Mouse (Mus musculus) layer of hippocampus, postnatal 25 days (tissue): ENCODE measurements around the gene Lamtor1. TPM values are rescaled to one million over a fixed set of nuclear protein-coding genes. Genes with fewer than 3 reads are reported as not detected.
A peak's percentile ranks its signal among the peaks of the same experiment; 100 is the strongest.

Experiments
- DNase-seq, 2 experiments: peaks; one replicate each; pipeline ENCODE4 v3.0.0; 2022; ENCODE audit warnings: mixed read lengths in 2 of 2, low spot score in 1 of 2; ENCODE audit errors: extremely low spot score in 1 of 2
- total RNA-seq, 2 experiments: library from RNA; stranded (reverse); gene quantifications; 2 replicates each; pipeline ENCODE4 v1.2.3; 2021

The Lamtor1 gene
- total RNA-seq, 2 experiments from 2014 or later = 97.8 to 102 TPM

GRCm38 (mm10) chr7:101951648-101952047, 45.9 kb downstream of the Lamtor1 start:
- no peak for DNase-seq

- DNase-seq = no peak
These were observed 46.4 kb downstream of the Lamtor1 start for GRCm38 (mm10) chr7:101952098-101952497.

GRCm38 (mm10) chr7:101954163-101954562, 48.5 kb downstream of the Lamtor1 start:
- DNase-seq = no peak

GRCm38 (mm10) chr7:101955276-101955675, 49.6 kb downstream of the Lamtor1 start:
- DNase-seq = no peak

GRCm38 (mm10) chr7:101955862-101956261, 50.2 kb downstream of the Lamtor1 start:
- DNase-seq = no peak

- DNase-seq = no peak
These were observed 50.8 kb downstream of the Lamtor1 start for GRCm38 (mm10) chr7:101956481-101956880.

- DNase-seq = no peak
These were observed 51.2 kb downstream of the Lamtor1 start for GRCm38 (mm10) chr7:101956911-101957310.

GRCm38 (mm10) chr7:101962829-101963228, 57.1 kb downstream of the Lamtor1 start:
- DNase-seq = no peak

GRCm38 (mm10) chr7:101963621-101964020, 57.9 kb downstream of the Lamtor1 start:
- no peak for DNase-seq

GRCm38 (mm10) chr7:101964551-101964950, 58.8 kb downstream of the Lamtor1 start:
- no peak for DNase-seq

- no peak for DNase-seq
These were observed 59.9 kb downstream of the Lamtor1 start for GRCm38 (mm10) chr7:101965606-101966005.

GRCm38 (mm10) chr7:101967256-101967655, 61.6 kb downstream of the Lamtor1 start:
- DNase-seq = no peak

- DNase-seq = no peak
These were observed 63.0 kb downstream of the Lamtor1 start for GRCm38 (mm10) chr7:101968751-101969150.

GRCm38 (mm10) chr7:101969694-101970428, 64.2 kb downstream of the Lamtor1 start:
- DNase-seq = peak; percentile 68 to 83

GRCm38 (mm10) chr7:101970429-101970775, 64.7 kb downstream of the Lamtor1 start:
- DNase-seq = peak in 1 of 2 experiments; percentile 82

- peak; percentile 63 to 66 for DNase-seq
These were observed 65.2 kb downstream of the Lamtor1 start for GRCm38 (mm10) chr7:101970821-101971461.

GRCm38 (mm10) chr7:101971721-101972120, 66.0 kb downstream of the Lamtor1 start:
- DNase-seq = no peak

- DNase-seq = no peak
These were observed 68.0 kb downstream of the Lamtor1 start for GRCm38 (mm10) chr7:101973730-101974129.

- no peak for DNase-seq
These were observed 68.8 kb downstream of the Lamtor1 start for GRCm38 (mm10) chr7:101974505-101974904.
